Mouse (Mus musculus) ES-Bruce4 (cell line): ENCODE measurements around the gene Atp6v0a4.

ENCODE experiments used
- CTCF ChIP-seq: IDR thresholded peaks from one replicate; pipeline ENCODE4 v1.8.1; 2011; ENCODE audit warnings: low read depth, low read length
- POLR2A ChIP-seq: IDR thresholded peaks from one replicate; pipeline ENCODE4 v1.8.1; 2011; ENCODE audit warnings: low read length; ENCODE audit not compliant: insufficient read depth

- TF ChIP-seq CTCF = no peak
- no peak for TF ChIP-seq POLR2A
Measured at GRCm38 (mm10) chr6:38109871-38110270, 14.5 kb downstream of the Atp6v0a4 start.
